Mouse (Mus musculus) ES-Bruce4 (cell line): Measurements from ENCODE around the gene Serpinf1. TPM values are rescaled to one million over a fixed set of nuclear protein-coding genes. Genes with fewer than 3 reads are reported as not detected.

Source experiments
- H3K27ac ChIP-seq: 2 replicates; pipeline ENCODE4 v1.5.1; 2012; ENCODE audit warnings: low read length, inconsistent platforms; ENCODE audit not compliant: insufficient read depth
- H3K27me3 ChIP-seq: 2 replicates; pipeline ENCODE4 v1.6.1; 2012; ENCODE audit warnings: mild to moderate bottlenecking, low read length, inconsistent platforms; ENCODE audit not compliant: control insufficient read depth, poor library complexity, insufficient read depth, severe bottlenecking
- H3K36me3 ChIP-seq: 2 replicates; pipeline ENCODE4 v1.6.1; 2012; ENCODE audit warnings: inconsistent platforms, mild to moderate bottlenecking, low read length, moderate library complexity; ENCODE audit not compliant: control insufficient read depth, poor library complexity, insufficient read depth, severe bottlenecking
- H3K4me1 ChIP-seq: one replicate; pipeline ENCODE4 v1.8.1; 2011; ENCODE audit warnings: low read length; ENCODE audit not compliant: control insufficient read depth, insufficient read depth
- H3K4me3 ChIP-seq: 2 replicates; pipeline ENCODE4 v1.5.1; 2011; ENCODE audit warnings: low read depth, mild to moderate bottlenecking, low read length
- H3K9ac ChIP-seq: 2 replicates; pipeline ENCODE4 v1.6.1; 2012; ENCODE audit warnings: low read depth, mild to moderate bottlenecking, inconsistent platforms; ENCODE audit not compliant: poor library complexity, severe bottlenecking
- H3K9me3 ChIP-seq: replicated peaks from 2 replicates; pipeline ENCODE4 v1.6.1; 2012; ENCODE audit warnings: mild to moderate bottlenecking, low read length, inconsistent platforms; ENCODE audit not compliant: control insufficient read depth, poor library complexity, insufficient read depth, severe bottlenecking
- CTCF ChIP-seq: IDR thresholded peaks from one replicate; pipeline ENCODE4 v1.8.1; 2011; ENCODE audit warnings: low read depth, low read length
- EP300 ChIP-seq: IDR thresholded peaks from 2 replicates; pipeline ENCODE4 v1.6.1; 2011; ENCODE audit warnings: low read depth, low read length; ENCODE audit not compliant: insufficient read depth
- POLR2A ChIP-seq: IDR thresholded peaks from one replicate; pipeline ENCODE4 v1.8.1; 2011; ENCODE audit warnings: low read length; ENCODE audit not compliant: insufficient read depth
- polyA plus RNA-seq: library from polyadenylated mRNA; stranded (reverse); fragments of >200 nt; gene quantifications from 2 replicates; pipeline ENCODE4 v1.2.4, GENCODE M21; 2011; ENCODE audit warnings: low read depth; ENCODE audit not compliant: missing spikeins, insufficient read depth, insufficient read length

The Serpinf1 gene
- polyA plus RNA-seq, 1 experiment = 4.9 TPM

GRCm38 (mm10) chr11:75461743-75462252 lies 39.3 kb upstream of the Serpinf1 start:
- peaks cover 5% of the 10 kb centered on the region for H3K36me3 ChIP-seq
- H3K27ac ChIP-seq = peak overlapping the region; percentile 61
- H3K9me3 ChIP-seq = no peaks in the 10 kb centered on the region
- H3K9ac ChIP-seq = peak overlapping the region; percentile 70
- H3K4me1 ChIP-seq = no peaks in the 10 kb centered on the region
- no peaks in the 10 kb centered on the region for H3K27me3 ChIP-seq
- TF ChIP-seq CTCF (no peak), POLR2A (no peak), EP300 (no peak)
- H3K4me3 ChIP-seq = peak overlapping the region; percentile 63

GRCm38 (mm10) chr11:75460844-75461742 lies 38.6 kb upstream of the Serpinf1 start, which contains the start of gene Tlcd2:
Gene Tlcd2 (plus strand): TSS chr11:75461715.
- H3K4me1 ChIP-seq = no peaks in the 10 kb centered on the region
- peak; percentile 53 for TF ChIP-seq POLR2A
- no peak for TF ChIP-seq CTCF
- TF ChIP-seq EP300 = peak; percentile 47; the same call in 1 of the 2 replicates

GRCm38 (mm10) chr11:75460103-75460843 lies 37.8 kb upstream of the Serpinf1 start:
- TF ChIP-seq CTCF = no peak
- TF ChIP-seq EP300 = no peak
- peak; percentile 31 for TF ChIP-seq POLR2A
- Histone ChIP-seq H3K27ac (peak overlapping the region; percentile 95), H3K4me1 (no peaks in the 10 kb centered on the region), H3K27me3 (no peaks in the 10 kb centered on the region), H3K36me3 (peaks cover under 1% of the 10 kb centered on the region), H3K9me3 (no peaks in the 10 kb centered on the region), H3K4me3 (peak overlapping the region; percentile 76), H3K9ac (peak overlapping the region; percentile 92)

More at GRCm38 (mm10) chr11:75460844-75461742, 38.6 kb upstream of the Serpinf1 start, which contains the start of gene Tlcd2:
- Histone ChIP-seq H3K36me3 (peaks cover 5% of the 10 kb centered on the region), H3K9me3 (no peaks in the 10 kb centered on the region), H3K9ac (peak within 1 kb of the TSS; percentile 92), H3K27ac (peak within 1 kb of the TSS; percentile 93), H3K4me3 (peak within 1 kb of the TSS; percentile 76), H3K27me3 (no peaks in the 10 kb centered on the region)

- Histone ChIP-seq H3K4me3 (peak overlapping the region; percentile 66), H3K4me1 (no peaks in the 10 kb centered on the region), H3K9me3 (no peaks in the 10 kb centered on the region), H3K9ac (peak overlapping the region; percentile 92), H3K27me3 (no peaks in the 10 kb centered on the region), H3K27ac (peak overlapping the region; percentile 95), H3K36me3 (no peaks in the 10 kb centered on the region)
- TF ChIP-seq CTCF (no peak), POLR2A (no peak), EP300 (no peak)
Observed at GRCm38 (mm10) chr11:75459751-75460102, 37.2 kb upstream of the Serpinf1 start.

- Histone ChIP-seq H3K36me3 (no peaks in the 10 kb centered on the region), H3K4me3 (no peak overlapping the region), H3K27ac (peak overlapping the region; percentile 95), H3K9me3 (no peaks in the 10 kb centered on the region), H3K4me1 (no peaks in the 10 kb centered on the region), H3K27me3 (no peaks in the 10 kb centered on the region), H3K9ac (peak overlapping the region; percentile 92)
- TF ChIP-seq POLR2A (no peak), EP300 (no peak), CTCF (no peak)
Observed at GRCm38 (mm10) chr11:75459141-75459711, 36.7 kb upstream of the Serpinf1 start.
